Mouse (Mus musculus): Measurements from ENCODE around the gene Gm20388. TPM values are rescaled to one million over a fixed set of nuclear protein-coding genes. Genes with fewer than 3 reads are reported as not detected.
A peak's percentile ranks its signal among the peaks of the same experiment; 100 is the strongest.

Gm20388 gene
- total RNA-seq, 2 experiments from 2014 or later: 4.4 to 7.8 TPM

- DNase-seq (ENCODE audit: low spot score in 2 of 2): no peak
Measured at GRCm38 (mm10) chr8:120513638-120514461, 603.2 kb downstream of the Gm20388 start.

GRCm38 (mm10) chr8:120515214-120515613 lies 604.6 kb downstream of the Gm20388 start:
- DNase-seq (ENCODE audit: low spot score in 2 of 2): no peak

GRCm38 (mm10) chr8:120515650-120516049 lies 605.0 kb downstream of the Gm20388 start:
- no peak for DNase-seq (ENCODE audit: low spot score in 2 of 2)

- no peak for DNase-seq (ENCODE audit: low spot score in 2 of 2)
Measured at GRCm38 (mm10) chr8:120516182-120516755, 605.6 kb downstream of the Gm20388 start.

GRCm38 (mm10) chr8:120517666-120518410 lies 607.2 kb downstream of the Gm20388 start:
- no peak for DNase-seq (ENCODE audit: low spot score in 2 of 2)

- DNase-seq (ENCODE audit: low spot score in 2 of 2): peak; percentile 44 to 56
Measured at GRCm38 (mm10) chr8:120518736-120519534, 608.3 kb downstream of the Gm20388 start.

- DNase-seq (ENCODE audit: low spot score in 2 of 2): no peak
Measured at GRCm38 (mm10) chr8:120520287-120520686, 609.6 kb downstream of the Gm20388 start.

- DNase-seq (ENCODE audit: low spot score in 2 of 2): no peak
Measured at GRCm38 (mm10) chr8:120520707-120521590, 610.3 kb downstream of the Gm20388 start.

GRCm38 (mm10) chr8:120521591-120521965 lies 610.9 kb downstream of the Gm20388 start:
- no peak for DNase-seq (ENCODE audit: low spot score in 2 of 2)

GRCm38 (mm10) chr8:120523641-120524040 lies 613.0 kb downstream of the Gm20388 start:
- no peak for DNase-seq (ENCODE audit: low spot score in 2 of 2)

GRCm38 (mm10) chr8:120525135-120525534 lies 614.5 kb downstream of the Gm20388 start:
- no peak for DNase-seq (ENCODE audit: low spot score in 2 of 2)

GRCm38 (mm10) chr8:120525832-120526231 lies 615.2 kb downstream of the Gm20388 start:
- no peak for DNase-seq (ENCODE audit: low spot score in 2 of 2)

GRCm38 (mm10) chr8:120526577-120526976 lies 615.9 kb downstream of the Gm20388 start:
- DNase-seq (ENCODE audit: low spot score in 2 of 2): no peak

- no peak for DNase-seq (ENCODE audit: low spot score in 2 of 2)
Measured at GRCm38 (mm10) chr8:120528332-120528731, 617.7 kb downstream of the Gm20388 start.

- DNase-seq (ENCODE audit: low spot score in 2 of 2): no peak
Measured at GRCm38 (mm10) chr8:120529226-120529625, 618.6 kb downstream of the Gm20388 start.

- no peak for DNase-seq (ENCODE audit: low spot score in 2 of 2)
Measured at GRCm38 (mm10) chr8:120530954-120531656, 620.5 kb downstream of the Gm20388 start.

- DNase-seq (ENCODE audit: low spot score in 2 of 2): no peak
Measured at GRCm38 (mm10) chr8:120531775-120532516, 621.3 kb downstream of the Gm20388 start.

- DNase-seq (ENCODE audit: low spot score in 2 of 2): no peak
Measured at GRCm38 (mm10) chr8:120532517-120533215, 622.0 kb downstream of the Gm20388 start.
